Mouse (Mus musculus): ENCODE data around the gene Gpr158. TPM values are rescaled to one million over a fixed set of nuclear protein-coding genes. Genes with fewer than 3 reads are reported as not detected.

Gene Gpr158
- polyA plus RNA-seq, 1 experiment from 2014 or later = not detected

DNA sequence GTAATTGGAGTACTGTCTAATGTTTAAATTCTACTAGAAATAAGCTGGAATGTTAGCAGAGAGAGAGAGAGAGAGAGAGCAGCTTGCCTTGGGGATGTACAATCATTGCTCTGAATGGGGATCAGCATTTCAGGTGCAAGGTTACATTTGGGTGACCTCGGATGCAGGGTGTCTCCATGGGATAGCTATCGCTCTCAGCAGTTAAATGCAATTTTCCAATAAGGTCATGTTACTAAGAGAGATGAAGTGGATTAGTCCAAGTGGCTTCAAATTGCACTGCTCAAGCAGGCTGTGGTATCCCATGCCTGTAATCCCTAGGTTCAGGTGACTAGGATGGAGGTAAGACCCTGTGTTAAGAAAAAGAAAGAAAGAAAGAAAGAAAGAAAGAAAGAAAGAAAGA lies 441.2 kb downstream of the Gpr158 start:
- Histone ChIP-seq H3K9me3 (replicated peaks; ENCODE audit: control insufficient read depth, low read length) (no peaks in the 10 kb centered on the region), H3K36me3 (ENCODE audit: control insufficient read depth, insufficient read depth) (no peaks in the 10 kb centered on the region), H3K4me3 (ENCODE audit: low read depth, low read length) (no peak overlapping the region), H3K27me3 (ENCODE audit: control insufficient read depth, insufficient read depth, low read depth, low read length) (no peaks in the 10 kb centered on the region), H3K9ac (ENCODE audit: low read depth, low read length) (no peak overlapping the region), H3K4me2 (ENCODE audit: low read depth, low read length) (no peak overlapping the region), H3K27ac (ENCODE audit: low read length) (no peak overlapping the region), H3K4me1 (ENCODE audit: control insufficient read depth, low read depth, low read length) (no peaks in the 10 kb centered on the region)
- no peak for ATAC-seq (ENCODE audit: low read depth)
- 60% methylated on average over 2 of the region's 2 CpGs for WGBS (ENCODE audit: insufficient replicate concordance)

DNA sequence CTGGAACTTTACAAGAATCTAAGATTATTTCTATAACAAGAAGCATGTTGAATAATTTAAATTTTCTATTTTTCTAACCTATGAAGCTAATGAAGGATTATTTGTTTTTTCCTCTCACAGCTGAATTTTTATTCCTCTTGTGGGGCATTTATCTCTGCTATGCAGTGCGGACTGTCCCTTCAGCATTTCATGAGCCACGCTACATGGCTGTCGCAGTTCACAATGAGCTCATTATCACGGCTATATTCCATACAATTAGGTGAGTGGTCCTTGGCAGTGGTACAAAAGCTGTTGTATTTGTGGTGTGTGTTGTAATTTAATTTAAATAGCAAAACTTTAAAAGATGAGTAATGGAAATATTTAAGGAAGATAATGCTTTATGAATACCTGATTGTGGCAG lies 443.1 kb downstream of the Gpr158 start:
- Histone ChIP-seq H3K4me3 (ENCODE audit: low read depth, low read length) (no peak overlapping the region), H3K4me1 (ENCODE audit: control insufficient read depth, low read depth, low read length) (no peaks in the 10 kb centered on the region), H3K36me3 (ENCODE audit: control insufficient read depth, insufficient read depth) (no peaks in the 10 kb centered on the region), H3K9ac (ENCODE audit: low read depth, low read length) (no peak overlapping the region), H3K4me2 (ENCODE audit: low read depth, low read length) (no peak overlapping the region), H3K9me3 (replicated peaks; ENCODE audit: control insufficient read depth, low read length) (no peaks in the 10 kb centered on the region), H3K27ac (ENCODE audit: low read length) (no peak overlapping the region), H3K27me3 (ENCODE audit: control insufficient read depth, insufficient read depth, low read depth, low read length) (no peaks in the 10 kb centered on the region)
- ATAC-seq (ENCODE audit: low read depth) = no peak
- WGBS (ENCODE audit: insufficient replicate concordance) = 65% methylated on average over 4 of the region's 4 CpGs

DNA sequence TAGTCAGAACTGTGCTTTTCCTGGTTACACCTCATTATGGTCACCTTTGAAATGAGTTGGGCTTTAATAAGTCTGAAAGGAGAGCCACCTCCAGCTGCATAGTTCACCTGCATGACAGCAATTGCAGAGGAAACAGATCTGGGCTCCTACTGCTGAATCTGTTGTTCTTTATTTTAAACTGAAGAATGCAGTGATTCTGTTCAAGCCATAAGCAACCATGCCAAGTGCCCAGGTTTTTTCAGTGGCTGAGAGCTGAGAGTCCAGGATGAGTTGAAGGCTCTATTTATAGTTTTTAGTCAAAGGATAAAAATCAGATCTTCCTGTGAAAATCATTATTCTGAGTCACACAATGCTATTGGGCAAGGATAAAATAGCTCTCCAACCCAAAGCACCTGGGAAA lies 496.7 kb downstream of the Gpr158 start:
- H3K36me3 ChIP-seq (ENCODE audit: control insufficient read depth, insufficient read depth) = no peaks in the 10 kb centered on the region
- no peaks in the 10 kb centered on the region for H3K4me1 ChIP-seq (ENCODE audit: control insufficient read depth, low read depth, low read length)
- H3K9me3 ChIP-seq (replicated peaks; ENCODE audit: control insufficient read depth, low read length) = no peaks in the 10 kb centered on the region
- H3K9ac ChIP-seq (ENCODE audit: low read depth, low read length) = no peak overlapping the region
- ATAC-seq (ENCODE audit: low read depth) = no peak
- H3K4me3 ChIP-seq (ENCODE audit: low read depth, low read length) = no peak overlapping the region
- no peak overlapping the region for H3K4me2 ChIP-seq (ENCODE audit: low read depth, low read length)
- no peak overlapping the region for H3K27ac ChIP-seq (ENCODE audit: low read length)
- H3K27me3 ChIP-seq (ENCODE audit: control insufficient read depth, insufficient read depth, low read depth, low read length) = no peaks in the 10 kb centered on the region

Other genes with a start within 250 kb of the Gpr158 start
- gene Enkur, start 162.2 kb upstream of the Gpr158 start, polyA plus RNA-seq (2015; fragmentation: Nextera tagmentation; extraction: Ambion mirVana) = not detected in 2 replicates
- 1.4 and 1.6 TPM in 2 replicates for gene Thnsl1, start 161.8 kb upstream of the Gpr158 start, polyA plus RNA-seq (2015; fragmentation: Nextera tagmentation; extraction: Ambion mirVana)

Measured in liver, embryonic 16.5 days (tissue).